Mouse (Mus musculus) cerebellum, adult 9-11 months (tissue): ENCODE measurements around the gene Smim11.

Experiments used
- DNase-seq: peaks from one replicate; pipeline ENCODE4 v3.0.0; 2022

Gene Smim11

DNA sequence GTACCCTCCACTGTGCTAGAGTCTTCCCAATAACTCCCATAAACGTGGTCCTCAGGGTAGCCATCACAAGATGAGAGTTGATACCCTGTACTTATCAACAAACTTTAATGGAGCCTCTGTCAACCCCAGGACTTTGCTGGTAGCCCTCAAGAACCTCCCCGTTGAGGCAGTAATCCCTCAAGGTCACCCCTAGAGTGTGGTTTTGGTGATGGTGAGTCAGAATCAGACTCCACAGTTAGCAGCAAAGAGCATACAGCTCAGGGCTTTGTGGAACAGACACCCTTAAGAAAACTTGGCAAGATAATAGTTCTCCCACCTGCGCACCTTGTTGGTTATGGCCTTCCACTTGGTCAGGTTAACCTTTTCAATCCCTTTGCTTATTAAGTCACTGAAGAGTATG is 19.3 kb downstream of the Smim11 start:
- no peak for DNase-seq

DNA sequence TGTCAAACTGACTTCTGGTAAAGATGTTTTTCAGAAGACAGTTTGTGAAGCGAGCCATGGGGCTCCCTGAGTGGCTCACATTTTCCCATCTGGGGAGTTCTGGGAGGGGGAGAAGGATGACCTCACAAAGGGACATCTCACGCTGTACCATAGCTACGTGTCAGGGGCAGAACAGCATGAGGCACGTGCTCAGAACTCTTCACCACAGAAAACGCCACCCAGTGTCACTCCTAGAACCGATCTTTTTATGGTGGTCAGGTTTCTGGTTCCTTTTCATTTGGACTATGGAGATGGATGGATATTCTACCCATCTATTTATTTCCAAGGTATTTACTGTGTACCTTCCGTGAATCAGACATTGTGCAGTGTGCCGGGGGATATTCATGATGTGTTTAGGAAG is 20.3 kb downstream of the Smim11 start, which contains the start of gene Fam243:
Gene Fam243, minus strand, starts transcription at position 101 of the 400 bp plus-strand sequence.
- no peak for DNase-seq

DNA sequence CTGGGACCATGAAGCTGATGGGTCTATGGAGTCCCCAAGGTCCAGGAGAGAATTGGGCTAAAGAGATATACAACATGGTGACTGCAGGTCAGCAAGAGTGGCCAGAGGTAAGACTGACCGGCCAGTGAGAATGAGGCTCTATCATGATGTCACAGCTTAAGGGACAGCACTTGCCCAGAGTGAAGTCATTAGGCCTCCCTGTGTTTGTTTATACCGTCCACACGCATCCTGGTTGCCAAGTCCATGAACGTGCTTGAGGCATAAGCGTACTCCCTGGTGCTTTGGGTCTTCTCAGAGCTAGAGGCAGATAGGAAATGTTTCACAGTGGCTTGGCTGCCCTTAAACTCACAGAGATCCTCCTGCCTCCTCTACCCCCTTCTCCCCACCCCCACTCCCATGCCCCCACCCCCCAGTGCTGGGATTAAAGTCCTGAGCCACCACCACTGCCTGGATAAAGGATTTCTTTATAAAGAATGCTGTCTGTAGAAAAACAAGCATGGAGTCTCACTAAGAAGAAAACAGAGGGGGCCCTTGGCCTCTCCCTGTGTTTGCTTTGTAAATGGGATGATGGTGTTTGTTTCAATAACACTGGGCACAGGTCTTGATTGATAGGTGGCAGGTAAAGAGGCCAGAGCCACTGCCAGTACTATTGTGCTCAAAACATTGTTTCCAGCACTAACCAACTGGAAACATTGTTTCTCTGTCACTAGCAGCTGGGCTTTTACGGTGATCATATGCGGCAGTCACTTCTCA is 23.4 kb downstream of the Smim11 start:
- DNase-seq: no peak

DNA sequence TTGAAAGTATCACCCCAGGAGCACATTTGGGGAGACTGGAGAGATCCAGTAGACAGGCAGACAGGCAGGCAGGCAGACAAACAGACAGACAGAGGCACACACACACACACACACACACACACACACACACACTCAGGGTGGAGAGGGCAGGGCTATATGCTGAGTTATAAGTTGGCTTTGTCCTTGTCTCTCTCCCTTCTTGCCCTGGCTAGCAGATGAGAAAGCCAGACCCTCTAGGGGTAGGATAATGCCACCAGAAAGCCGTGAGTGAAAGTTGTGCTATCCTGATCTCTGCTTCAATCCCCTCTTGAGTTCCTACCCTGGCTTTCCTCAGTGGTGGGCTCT is 23.9 kb downstream of the Smim11 start:
- DNase-seq: no peak

DNA sequence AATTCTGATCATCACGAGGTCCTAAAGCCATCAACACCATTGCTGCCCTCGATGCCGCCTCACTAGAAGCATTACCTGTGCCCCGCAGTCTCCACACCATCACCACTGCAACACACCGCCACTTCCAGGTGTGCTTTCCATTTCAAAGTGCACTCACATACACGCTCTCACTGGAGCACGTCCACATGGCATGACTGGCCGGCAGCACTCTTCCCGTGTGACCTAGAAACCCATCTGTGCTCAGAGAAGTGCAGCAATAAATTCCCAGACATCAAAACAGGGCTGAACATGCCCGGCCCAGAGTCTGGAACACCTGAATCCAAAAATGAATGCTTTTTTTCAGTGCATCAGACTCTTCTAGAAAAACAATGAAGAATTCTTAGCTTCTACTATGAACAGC is 26.8 kb downstream of the Smim11 start:
- DNase-seq: peak; percentile 84

DNA sequence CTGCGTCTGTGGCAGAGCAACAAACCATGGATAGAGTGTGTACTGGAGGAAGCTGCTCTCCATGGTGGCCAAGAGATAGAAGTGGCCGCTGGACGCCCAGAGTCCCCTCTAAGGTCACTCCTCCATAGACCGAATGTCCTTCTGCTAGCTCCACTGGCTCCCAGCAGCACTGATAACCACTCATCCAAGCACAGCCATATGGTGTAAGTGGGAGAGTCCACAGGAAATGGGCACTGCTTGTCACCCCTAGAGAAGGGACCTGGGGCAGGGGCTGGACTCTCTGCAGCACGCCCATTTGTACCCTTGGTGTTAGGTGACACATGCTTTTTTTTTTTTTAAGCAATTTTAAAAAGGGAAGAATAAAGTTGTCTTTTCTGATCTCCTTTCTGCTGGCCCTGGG is 29.9 kb downstream of the Smim11 start:
- DNase-seq: peak; percentile 73

DNA sequence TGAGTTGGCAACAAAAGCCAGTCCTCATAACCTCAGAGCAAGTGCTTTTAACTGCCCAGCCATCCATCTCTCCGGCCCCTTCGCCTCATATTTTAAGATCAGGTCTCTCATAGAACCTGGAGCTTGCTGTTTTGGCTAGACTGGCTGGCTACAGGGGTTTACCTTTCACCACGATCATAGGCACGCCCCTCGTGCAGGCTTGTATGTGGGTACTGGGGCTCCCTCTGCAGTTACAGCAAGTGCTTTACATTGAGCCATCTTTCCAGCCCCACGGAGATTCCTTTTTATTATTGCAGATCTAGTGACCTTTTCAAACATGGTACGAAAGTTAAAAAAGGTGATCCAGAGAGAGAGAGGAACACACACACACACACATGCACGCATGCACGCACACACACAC is 33.5 kb downstream of the Smim11 start:
- no peak for DNase-seq

DNA sequence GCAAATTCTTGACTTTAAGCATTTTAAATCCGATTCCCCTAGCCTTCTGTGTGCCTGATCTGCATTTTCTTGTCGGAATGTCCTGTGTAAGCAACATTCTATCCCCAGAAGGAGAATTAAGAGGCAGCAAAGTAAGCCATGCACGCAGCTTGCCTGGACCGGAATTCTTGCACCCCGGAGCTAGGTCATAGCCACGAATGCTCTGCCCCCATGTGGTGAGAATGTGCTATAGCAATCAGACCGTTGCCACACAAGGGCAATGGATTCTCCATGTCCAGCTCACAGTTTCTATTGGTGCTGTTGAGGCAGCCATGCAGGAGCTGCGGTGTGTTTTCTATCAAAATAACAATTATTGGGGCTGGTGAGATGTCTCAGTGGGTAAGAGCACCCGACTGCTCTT is 35.2 kb downstream of the Smim11 start:
- DNase-seq: peak; percentile 76

DNA sequence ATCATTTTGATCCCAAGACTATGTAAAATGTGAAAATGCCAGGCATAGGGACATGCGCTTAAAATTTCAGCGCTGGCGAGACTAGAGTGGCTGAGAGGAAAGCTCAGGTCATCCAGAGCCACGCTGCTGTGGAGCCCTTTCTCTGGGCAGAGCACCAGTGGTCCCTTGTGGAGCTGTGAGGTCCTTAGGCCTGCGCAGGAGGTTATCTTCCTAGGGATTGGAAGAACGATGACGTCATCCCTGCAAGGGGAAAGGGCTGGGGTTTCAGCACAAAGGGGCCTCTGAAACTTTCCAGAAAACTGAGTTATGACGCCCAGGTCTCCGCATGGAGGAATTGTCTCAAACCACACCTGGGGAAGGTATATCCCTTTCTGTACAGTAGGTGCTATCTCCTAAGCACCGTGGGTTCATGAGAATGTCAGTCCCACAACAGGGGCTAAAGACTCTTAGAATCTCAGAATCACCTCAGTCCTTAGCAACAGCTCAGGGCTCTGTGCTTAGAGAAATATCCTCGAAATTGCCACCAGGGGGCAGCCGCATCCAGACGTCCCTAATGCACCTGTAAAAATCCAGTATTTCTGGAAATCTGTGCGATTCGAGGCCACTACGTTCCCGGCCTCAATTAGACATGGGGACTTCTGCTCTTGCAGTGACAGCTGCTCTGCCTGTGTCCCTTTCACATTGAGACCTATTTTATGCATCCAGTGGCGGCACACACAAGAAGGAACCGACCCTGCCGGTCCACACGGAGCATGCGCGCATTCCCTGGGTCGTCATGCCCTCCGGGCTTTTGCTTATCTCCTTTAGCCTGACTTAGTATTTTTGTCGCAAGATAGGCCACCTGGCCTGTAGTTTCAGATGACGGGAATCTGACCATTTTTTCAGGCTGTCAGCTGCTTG is 39.8 kb downstream of the Smim11 start:
- DNase-seq: peak; percentile 68

DNA sequence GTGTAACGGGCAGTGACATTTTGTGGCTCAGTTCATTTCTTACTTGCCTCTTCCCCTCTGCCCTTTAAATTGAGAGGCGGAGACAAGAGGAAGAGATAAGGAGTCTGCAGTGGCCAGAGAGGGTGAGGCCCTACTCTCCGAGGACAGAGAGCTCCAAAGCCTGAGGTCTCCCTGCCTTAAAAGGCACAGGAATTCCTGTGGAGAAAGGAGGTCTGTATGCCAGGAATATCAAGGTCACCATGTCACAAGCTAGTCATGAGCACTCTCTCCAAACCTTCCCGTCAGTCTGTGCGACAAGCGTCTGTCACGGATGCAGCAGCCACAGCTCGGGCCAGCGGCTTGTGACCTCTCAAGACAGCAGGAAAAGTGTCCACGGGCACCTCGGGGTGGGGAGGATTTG is 44.1 kb downstream of the Smim11 start:
- no peak for DNase-seq

DNA sequence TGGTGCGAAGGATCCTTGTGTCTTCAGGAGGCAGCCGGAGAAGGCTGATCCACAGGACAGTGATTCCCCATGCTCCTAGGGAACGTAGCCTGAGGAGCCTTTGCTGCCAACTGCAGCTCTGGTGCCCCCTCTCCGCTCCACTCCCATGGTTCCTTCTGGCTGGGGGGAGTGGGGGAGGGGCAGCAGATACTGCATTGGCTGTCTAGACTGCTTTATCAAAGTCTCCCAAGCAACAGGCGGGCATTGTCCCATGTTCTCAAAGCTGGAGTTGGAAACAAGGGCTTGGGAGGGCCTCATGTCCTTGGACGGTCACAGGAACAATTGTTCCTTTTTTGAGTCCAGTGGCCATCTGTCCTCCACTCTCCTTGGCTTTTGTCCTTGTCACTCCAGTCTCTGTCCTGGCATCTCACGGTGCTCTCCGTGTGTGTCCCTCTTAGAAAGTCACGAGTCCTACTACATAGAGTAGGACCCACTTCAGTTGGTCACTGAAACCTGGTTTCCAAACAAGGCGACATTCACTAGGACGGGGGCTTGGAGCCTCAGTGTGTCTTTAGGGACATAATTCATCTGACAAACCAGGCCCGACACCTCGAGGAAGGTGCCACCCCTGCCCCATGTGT is 45.3 kb downstream of the Smim11 start:
- no peak for DNase-seq

DNA sequence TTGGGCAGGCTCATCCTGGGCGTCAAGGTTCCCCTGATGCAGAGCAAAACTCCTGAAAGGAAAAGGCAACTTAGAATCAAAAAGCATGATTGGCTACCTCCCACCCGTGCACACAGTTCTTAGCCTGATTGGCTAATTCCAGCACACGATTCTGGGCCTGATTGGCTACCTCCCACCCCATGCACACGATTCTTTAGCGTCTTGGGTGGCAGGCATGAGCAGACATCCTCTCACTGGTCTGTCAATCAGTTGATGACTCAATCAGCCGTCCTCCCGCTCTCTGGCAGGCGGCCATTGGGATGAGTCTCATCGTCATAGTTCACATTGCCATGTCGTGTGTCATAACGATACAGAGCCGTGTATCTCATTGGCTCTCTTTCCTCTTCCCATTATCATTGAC is 47.9 kb downstream of the Smim11 start:
- peak; percentile 51 for DNase-seq

DNA sequence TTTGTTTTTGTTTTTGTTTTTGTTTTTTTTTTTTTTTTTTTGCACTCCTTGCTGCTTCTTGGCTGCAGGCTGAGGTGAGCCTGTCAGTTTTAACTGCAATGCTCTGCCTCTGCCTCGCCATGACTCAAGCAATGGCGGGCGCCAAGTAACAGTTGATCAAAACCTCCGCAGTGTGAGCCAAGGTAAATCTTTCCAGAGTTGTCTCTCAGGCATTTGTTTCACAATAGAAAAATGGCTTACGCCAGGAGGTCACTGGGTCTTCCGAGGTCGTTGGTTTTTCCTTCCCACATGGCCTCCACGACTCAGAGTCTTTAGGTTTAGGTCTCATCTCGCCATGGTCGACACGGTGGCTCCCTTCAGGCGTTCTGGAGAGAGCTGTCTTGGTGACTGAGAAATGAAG is 52.2 kb downstream of the Smim11 start:
- DNase-seq: no peak

DNA sequence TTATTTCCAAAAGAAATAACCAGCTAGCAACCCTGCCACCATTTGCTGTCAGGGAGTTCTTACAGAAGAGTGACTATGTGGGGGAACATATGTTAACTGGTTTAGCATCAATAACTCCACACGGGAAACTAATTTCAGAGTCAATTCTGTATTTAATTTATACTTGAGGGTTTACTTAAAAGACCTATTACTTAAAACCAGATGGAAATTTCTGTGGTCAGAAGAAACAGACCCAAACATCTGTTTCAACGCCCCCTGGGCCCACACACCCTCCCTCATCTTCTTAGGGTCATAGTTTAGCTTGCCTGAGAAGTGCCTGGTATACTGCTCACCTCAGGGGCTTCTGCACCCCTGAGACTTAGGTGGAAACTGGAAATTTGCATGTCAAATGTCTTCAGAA is 52.8 kb downstream of the Smim11 start:
- DNase-seq: no peak

DNA sequence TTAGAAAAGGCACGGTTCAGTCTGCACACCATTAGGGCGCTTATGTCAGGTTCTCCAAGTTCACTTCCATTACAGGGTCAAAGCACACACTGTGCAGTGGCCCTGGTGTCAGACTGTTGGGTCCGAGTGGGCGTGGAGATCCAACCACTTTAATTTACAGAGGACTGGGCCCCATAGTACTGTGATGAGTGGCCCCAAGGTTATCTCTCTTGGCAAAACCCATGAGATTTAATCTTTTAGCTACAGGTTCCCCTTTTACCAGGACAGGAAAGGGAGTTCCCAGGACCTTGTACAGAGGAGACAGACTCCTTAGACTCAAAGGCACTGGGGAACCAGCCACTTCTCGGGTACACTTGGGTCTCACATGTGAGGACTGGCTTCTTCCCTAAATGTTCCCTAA is 54.3 kb downstream of the Smim11 start:
- DNase-seq: no peak

DNA sequence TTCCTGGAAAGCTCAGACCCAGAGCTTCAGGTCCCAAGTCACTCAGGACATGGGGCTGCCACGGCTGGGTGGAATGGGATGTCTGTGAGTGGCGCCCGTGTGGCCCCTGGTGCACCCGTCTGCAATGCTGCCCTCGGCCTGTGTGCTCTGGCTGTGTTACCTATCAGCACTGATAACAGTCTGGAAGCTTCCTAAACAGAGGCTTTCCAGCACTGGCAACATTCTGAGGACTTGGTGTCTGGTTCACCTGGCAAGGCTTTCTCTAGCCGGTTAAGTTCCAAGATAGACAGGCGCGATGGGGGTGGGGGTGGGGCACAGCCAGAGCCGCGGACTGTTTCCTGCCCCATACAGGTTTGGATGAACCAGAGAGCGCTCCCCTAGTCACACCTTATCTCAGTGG is 54.9 kb downstream of the Smim11 start:
- DNase-seq: no peak

DNA sequence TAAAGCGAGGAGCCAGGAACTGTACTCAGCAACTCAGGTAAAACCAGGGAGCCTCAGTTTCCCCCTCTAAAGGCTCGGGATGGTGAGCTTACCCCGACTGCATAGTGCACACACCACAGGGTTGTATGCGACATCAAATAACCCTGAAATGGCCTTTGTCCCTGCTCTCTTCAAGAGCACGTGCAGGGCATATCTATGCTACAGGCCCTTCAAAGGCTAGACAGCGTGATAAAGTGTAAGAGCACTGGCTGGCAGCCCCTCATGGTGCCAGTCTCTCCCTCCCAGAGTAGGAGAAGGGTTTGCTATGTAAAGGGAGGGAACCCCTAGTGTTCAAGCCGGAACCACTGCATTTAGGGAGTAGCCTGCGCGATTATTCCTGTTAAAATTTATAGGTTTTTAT is 55.9 kb downstream of the Smim11 start:
- no peak for DNase-seq

DNA sequence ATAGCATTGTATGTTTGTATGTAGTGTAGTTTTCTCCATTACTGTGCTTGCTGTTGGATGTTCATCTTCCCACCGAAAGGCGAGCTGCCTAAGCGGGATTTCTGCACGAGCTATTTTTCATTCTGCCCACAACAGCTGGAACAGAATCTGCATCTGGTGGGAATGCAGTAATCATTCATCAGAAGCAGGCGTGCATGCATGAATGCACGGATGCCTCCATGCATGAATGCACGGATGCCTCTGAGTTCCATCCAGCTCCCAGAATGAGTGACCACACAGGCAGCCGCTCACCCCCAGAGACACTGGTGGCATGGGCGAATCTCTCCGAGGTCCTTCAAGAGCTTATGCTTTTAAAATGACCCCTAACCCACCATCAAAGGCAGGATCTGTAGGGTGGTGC is 56.5 kb downstream of the Smim11 start:
- DNase-seq: no peak

DNA sequence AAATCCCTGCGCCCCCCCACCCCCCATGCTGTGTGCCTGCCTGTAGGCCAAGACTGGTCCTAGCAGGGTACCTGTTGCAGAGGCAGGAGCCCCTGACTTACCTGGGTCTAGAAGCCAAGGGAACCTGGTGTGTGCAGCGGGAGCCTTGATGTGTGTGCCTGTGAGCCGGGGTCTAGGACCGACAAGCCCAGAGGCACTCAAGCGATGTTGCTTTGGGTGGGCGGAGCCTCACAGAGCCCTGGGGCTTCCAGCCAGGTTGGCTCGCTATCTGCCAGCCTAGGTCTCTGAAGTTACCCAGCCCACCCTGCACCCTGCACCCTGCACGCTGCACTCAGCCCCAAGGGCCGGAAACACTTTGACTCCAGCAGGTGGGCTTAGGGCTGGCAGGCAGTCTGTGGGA is 57.6 kb downstream of the Smim11 start:
- DNase-seq: no peak

DNA sequence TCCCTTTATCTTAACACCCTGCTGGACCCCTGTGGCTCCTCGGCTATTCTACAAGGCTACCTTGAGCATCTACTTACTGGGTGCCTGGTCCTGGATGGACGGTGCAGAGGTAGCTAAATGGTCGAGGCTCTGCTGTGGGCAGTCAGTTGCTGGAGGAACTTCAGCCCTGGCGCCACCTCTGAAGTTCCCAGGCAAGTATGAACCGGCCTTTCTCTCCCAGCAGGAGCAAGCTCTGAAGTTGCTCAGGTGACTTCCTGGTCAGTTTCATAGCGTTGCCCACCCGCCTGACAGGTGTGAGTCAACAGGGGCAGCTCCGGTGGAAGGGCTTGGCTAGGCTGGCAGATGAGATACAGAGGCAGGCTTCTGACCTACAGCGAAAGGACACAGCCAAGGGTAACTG is 58.1 kb downstream of the Smim11 start, which contains the start of gene Kcne1:
Gene Kcne1, minus strand, starts transcription at position 240 of the 400 bp plus-strand sequence.
- no peak for DNase-seq

DNA sequence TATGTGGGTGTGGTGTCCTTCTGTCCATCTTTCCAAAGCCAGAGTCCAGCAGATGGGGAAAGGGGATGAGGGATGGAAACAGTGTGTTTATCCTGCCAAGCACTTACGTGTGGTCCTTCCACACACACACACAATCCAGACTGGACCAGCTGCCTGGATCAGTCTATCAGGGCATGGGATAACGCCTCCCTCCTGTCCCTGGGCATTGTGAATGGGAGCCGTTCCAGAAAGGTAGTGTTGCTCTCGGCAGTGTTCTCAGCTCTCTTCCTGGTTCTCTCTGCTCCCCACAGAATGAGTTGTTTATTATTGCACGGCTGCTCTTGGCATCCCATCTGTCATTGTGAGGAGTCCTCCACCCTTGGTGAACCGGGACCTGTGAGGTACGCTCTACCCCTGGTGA is 59.6 kb downstream of the Smim11 start:
- DNase-seq: no peak
